Mouse (Mus musculus): ENCODE measurements at regions not wholly inside any gene's neighbourhood (a gene's known extent, or its start where the extent isn't known, plus 50 kb on each side); places are given as distances from the start of the nearest gene placed in this dataset.
A peak's percentile ranks its signal among the peaks of the same experiment; 100 is the strongest.

DNA sequence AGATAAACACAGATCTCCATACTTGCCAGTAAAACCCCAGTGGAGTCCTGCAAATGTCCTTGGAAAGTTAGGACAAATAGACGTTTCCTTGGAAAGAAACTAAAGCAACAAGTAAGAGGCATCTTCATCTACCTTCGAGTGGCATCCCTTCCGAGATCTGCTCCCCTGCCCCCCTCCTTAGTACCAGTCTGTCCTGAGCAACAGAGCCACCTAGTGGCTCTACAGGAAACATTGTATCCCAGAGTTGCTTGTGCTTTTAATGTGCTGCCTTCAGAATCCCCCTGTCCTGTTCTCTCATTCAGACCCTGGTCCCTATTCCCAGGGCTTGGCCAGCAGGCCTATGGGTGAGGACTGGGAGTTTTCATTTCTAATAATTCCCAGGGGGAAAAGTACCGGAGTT, 423.1 kb upstream of the Smarca2 start:
- H3K4me3 ChIP-seq (ENCODE audit: low read length): no peak overlapping the region
- no peaks in the 10 kb centered on the region for H3K36me3 ChIP-seq (ENCODE audit: control insufficient read depth, insufficient read depth, low read length)
- 25% methylated on average over 4 of the region's 4 CpGs for WGBS
- no peak overlapping the region for H3K9ac ChIP-seq (ENCODE audit: low read depth, low read length)
- H3K4me1 ChIP-seq (ENCODE audit: control insufficient read depth, insufficient read depth, low read length): no peaks in the 10 kb centered on the region
- ATAC-seq: no peak
- no peaks in the 10 kb centered on the region for H3K9me3 ChIP-seq (ENCODE audit: control insufficient read depth, low read length)
- H3K27ac ChIP-seq (ENCODE audit: low read length): no peak overlapping the region
- H3K4me2 ChIP-seq (ENCODE audit: low read depth, low read length): no peak overlapping the region
- H3K27me3 ChIP-seq (replicated peaks; ENCODE audit: control insufficient read depth, insufficient read depth, low read length): no peaks in the 10 kb centered on the region

DNA sequence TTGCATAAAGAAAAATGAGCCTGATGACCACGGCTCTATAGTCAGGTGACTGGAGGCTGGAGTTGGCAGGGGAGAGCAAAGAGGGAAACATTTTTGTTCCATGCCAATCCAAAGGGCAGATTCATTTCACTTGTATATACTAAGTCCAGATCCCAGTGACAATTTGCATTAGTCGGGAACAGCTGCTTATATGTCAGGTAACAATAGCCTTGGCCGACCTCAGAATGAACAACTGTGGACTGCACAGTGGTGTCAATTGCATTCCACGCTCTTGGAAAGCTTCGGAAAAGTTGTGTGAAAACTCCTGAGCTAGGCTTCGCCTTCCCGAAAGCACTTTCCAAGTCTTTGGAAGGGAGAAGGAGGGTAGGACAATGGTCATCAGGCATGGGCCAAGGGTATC, 419.8 kb upstream of the Smarca2 start:
- Histone ChIP-seq H3K36me3 (ENCODE audit: control insufficient read depth, insufficient read depth, low read length) (no peaks in the 10 kb centered on the region), H3K27ac (ENCODE audit: low read length) (no peak overlapping the region), H3K9ac (ENCODE audit: low read depth, low read length) (no peak overlapping the region), H3K4me1 (ENCODE audit: control insufficient read depth, insufficient read depth, low read length) (no peaks in the 10 kb centered on the region), H3K4me3 (ENCODE audit: low read length) (no peak overlapping the region), H3K9me3 (ENCODE audit: control insufficient read depth, low read length) (no peaks in the 10 kb centered on the region), H3K4me2 (ENCODE audit: low read depth, low read length) (no peak overlapping the region), H3K27me3 (replicated peaks; ENCODE audit: control insufficient read depth, insufficient read depth, low read length) (no peaks in the 10 kb centered on the region)
- WGBS: 82% methylated on average over 7 of the region's 7 CpGs
- ATAC-seq: no peak

DNA sequence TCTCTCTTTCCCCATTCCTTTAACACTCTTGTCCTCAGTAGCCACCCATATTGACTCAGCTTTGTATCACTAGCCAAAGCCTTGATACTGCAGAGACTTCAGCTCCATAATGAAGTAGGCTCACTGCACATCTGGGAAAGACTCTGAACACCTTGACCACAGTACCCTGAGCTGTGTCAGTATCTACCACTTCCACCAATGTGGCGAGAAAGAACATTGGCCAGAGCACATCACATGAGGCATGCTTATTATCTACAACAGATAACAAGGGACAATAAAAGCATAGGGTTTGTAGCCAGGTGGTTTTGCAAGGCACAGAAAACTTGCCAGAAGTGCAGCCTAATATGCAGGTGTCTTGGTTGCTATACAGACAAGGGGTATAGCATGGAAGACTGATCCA, 414.0 kb upstream of the Smarca2 start:
- Histone ChIP-seq H3K9ac (ENCODE audit: low read depth, low read length) (no peak overlapping the region), H3K27ac (ENCODE audit: low read length) (no peak overlapping the region), H3K4me3 (ENCODE audit: low read length) (no peak overlapping the region), H3K9me3 (ENCODE audit: control insufficient read depth, low read length) (no peaks in the 10 kb centered on the region), H3K4me1 (ENCODE audit: control insufficient read depth, insufficient read depth, low read length) (no peaks in the 10 kb centered on the region), H3K4me2 (ENCODE audit: low read depth, low read length) (no peak overlapping the region), H3K36me3 (ENCODE audit: control insufficient read depth, insufficient read depth, low read length) (no peaks in the 10 kb centered on the region), H3K27me3 (replicated peaks; ENCODE audit: control insufficient read depth, insufficient read depth, low read length) (no peaks in the 10 kb centered on the region)
- ATAC-seq: peak; percentile 70
- 73% methylated on average over 1 of the region's 1 CpGs for WGBS

DNA sequence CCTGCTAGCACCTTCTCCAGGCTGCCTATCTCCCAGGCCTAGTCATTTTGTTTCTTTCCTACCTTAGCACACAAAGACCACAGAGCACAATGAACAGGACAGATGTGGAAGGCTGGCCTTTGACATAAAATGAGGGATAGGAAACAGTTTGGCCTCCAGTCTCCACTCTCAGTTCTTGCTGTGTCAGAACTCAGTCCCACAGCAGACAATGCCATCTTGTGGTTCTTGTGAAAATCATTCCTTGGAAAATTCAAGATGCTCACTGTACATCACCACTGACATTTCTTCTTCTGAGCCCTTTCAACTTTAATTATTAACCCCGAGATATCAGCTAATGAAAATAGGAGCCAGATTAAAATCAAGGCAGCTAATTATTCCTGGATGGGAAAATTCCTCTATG, 411.2 kb upstream of the Smarca2 start:
- Histone ChIP-seq H3K4me1 (ENCODE audit: control insufficient read depth, insufficient read depth, low read length) (no peaks in the 10 kb centered on the region), H3K9me3 (ENCODE audit: control insufficient read depth, low read length) (no peaks in the 10 kb centered on the region), H3K27ac (ENCODE audit: low read length) (no peak overlapping the region), H3K4me3 (ENCODE audit: low read length) (no peak overlapping the region), H3K36me3 (ENCODE audit: control insufficient read depth, insufficient read depth, low read length) (no peaks in the 10 kb centered on the region), H3K27me3 (replicated peaks; ENCODE audit: control insufficient read depth, insufficient read depth, low read length) (no peaks in the 10 kb centered on the region), H3K4me2 (ENCODE audit: low read depth, low read length) (no peak overlapping the region), H3K9ac (ENCODE audit: low read depth, low read length) (no peak overlapping the region)
- WGBS: 61% methylated on average over 1 of the region's 1 CpGs
- ATAC-seq: no peak

DNA sequence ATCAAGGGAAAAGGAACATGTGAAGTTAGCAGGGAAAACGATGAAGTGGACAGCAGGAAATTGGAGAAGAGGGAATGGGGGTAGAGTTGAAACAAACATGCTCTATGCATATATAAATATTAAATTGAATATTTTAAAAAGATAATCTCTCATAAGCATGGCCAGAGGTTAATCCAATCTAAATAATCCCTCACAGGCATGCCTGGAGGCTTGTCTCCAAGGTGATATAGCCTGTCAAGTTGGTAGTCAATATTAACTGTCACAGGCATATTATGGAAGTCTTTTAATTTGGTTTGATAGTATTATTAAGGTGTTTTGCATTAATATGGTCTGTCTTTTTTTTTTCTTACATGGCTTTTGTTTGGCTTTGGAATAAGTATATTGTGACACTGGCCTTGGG, 396.1 kb upstream of the Smarca2 start:
- no peak for ATAC-seq
- H3K27me3 ChIP-seq (replicated peaks; ENCODE audit: control insufficient read depth, insufficient read depth, low read length): no peaks in the 10 kb centered on the region
- H3K4me2 ChIP-seq (ENCODE audit: low read depth, low read length): no peak overlapping the region
- no peaks in the 10 kb centered on the region for H3K36me3 ChIP-seq (ENCODE audit: control insufficient read depth, insufficient read depth, low read length)
- H3K4me1 ChIP-seq (ENCODE audit: control insufficient read depth, insufficient read depth, low read length): no peaks in the 10 kb centered on the region
- no peaks in the 10 kb centered on the region for H3K9me3 ChIP-seq (ENCODE audit: control insufficient read depth, low read length)
- H3K4me3 ChIP-seq (ENCODE audit: low read length): no peak overlapping the region
- no peak overlapping the region for H3K27ac ChIP-seq (ENCODE audit: low read length)
- 69% methylated on average over 1 of the region's 1 CpGs for WGBS
- no peak overlapping the region for H3K9ac ChIP-seq (ENCODE audit: low read depth, low read length)

DNA sequence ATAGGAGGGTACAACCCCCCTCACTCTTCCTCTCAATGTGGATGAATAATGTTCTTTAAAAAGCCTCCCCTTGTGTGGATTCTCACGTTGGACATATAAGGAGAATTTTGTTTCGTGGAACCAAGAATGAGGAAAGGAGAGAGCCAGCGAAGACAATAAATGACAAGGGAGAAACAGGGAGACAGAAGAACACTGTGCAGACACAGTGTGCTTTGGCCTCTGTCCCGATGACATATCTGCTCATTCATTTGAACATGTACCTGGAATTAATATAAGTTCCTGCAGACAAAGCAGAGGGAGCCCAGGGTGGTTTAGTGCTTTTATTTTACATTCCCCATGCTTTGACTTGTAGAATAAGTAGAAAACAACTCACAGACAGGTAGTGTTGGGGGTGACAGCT, 370.3 kb upstream of the Smarca2 start:
- ATAC-seq: peak; percentile 48; the same call in 1 of the 2 replicates
- H3K4me3 ChIP-seq (ENCODE audit: low read length): no peak overlapping the region
- 49% methylated on average over 4 of the region's 4 CpGs for WGBS
- no peak overlapping the region for H3K9ac ChIP-seq (ENCODE audit: low read depth, low read length)
- H3K4me1 ChIP-seq (ENCODE audit: control insufficient read depth, insufficient read depth, low read length): no peaks in the 10 kb centered on the region
- H3K4me2 ChIP-seq (ENCODE audit: low read depth, low read length): no peak overlapping the region
- H3K9me3 ChIP-seq (ENCODE audit: control insufficient read depth, low read length): no peaks in the 10 kb centered on the region
- H3K27me3 ChIP-seq (replicated peaks; ENCODE audit: control insufficient read depth, insufficient read depth, low read length): no peaks in the 10 kb centered on the region
- H3K36me3 ChIP-seq (ENCODE audit: control insufficient read depth, insufficient read depth, low read length): no peaks in the 10 kb centered on the region
- H3K27ac ChIP-seq (ENCODE audit: low read length): peak overlapping the region; percentile 48; the same call in 1 of the 2 replicates

DNA sequence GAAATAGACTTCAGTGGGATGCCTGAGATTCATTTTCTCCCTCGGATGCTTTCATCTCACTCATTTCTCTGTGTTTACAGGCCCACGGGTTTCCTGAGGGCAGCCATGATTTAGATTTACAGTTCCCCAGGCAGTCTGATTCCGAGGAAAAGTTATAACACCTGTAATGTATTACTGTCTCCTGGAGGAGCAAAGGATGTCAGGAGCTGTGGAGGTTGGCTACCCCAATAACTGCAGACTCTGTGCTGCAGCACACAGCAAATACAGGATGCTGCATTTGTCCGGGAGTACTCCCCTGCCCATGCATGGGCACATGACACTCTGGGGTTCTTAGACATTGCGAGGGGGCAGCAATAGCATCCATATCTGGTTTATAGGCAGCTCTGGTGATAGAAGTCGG, 360.8 kb upstream of the Smarca2 start:
- Histone ChIP-seq H3K36me3 (ENCODE audit: control insufficient read depth, insufficient read depth, low read length) (no peaks in the 10 kb centered on the region), H3K4me2 (ENCODE audit: low read depth, low read length) (no peak overlapping the region), H3K27me3 (replicated peaks; ENCODE audit: control insufficient read depth, insufficient read depth, low read length) (no peaks in the 10 kb centered on the region), H3K4me1 (ENCODE audit: control insufficient read depth, insufficient read depth, low read length) (no peaks in the 10 kb centered on the region), H3K4me3 (ENCODE audit: low read length) (no peak overlapping the region), H3K9me3 (ENCODE audit: control insufficient read depth, low read length) (no peaks in the 10 kb centered on the region), H3K27ac (ENCODE audit: low read length) (no peak overlapping the region), H3K9ac (ENCODE audit: low read depth, low read length) (no peak overlapping the region)
- ATAC-seq: no peak
- WGBS: 62% methylated on average over 6 of the region's 6 CpGs

DNA sequence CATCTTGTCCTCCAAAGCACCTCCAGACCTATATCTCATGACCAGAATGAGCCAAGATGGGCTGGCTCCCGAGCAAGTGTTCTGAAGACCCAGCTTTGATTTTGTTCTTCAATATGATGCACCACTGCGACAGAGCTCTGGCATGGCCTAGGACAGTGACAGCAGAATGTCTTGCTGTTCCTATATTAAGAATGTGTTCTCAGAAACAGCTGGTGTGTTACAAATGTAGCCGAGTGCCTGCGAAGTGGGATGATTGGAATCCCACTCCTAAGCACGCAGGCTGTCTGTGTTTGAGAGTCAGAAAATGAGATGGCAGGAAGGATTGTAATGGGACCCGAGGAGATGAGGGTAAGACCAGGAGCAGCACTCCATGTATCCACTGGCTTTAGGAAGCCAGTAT, 355.1 kb upstream of the Smarca2 start:
- Histone ChIP-seq H3K36me3 (ENCODE audit: control insufficient read depth, insufficient read depth, low read length) (no peaks in the 10 kb centered on the region), H3K4me3 (ENCODE audit: low read length) (no peak overlapping the region), H3K9me3 (ENCODE audit: control insufficient read depth, low read length) (no peaks in the 10 kb centered on the region), H3K9ac (ENCODE audit: low read depth, low read length) (no peak overlapping the region), H3K4me2 (ENCODE audit: low read depth, low read length) (no peak overlapping the region), H3K27ac (ENCODE audit: low read length) (no peak overlapping the region), H3K27me3 (replicated peaks; ENCODE audit: control insufficient read depth, insufficient read depth, low read length) (no peaks in the 10 kb centered on the region), H3K4me1 (ENCODE audit: control insufficient read depth, insufficient read depth, low read length) (no peaks in the 10 kb centered on the region)
- 80% methylated on average over 6 of the region's 6 CpGs for WGBS
- ATAC-seq: no peak

DNA sequence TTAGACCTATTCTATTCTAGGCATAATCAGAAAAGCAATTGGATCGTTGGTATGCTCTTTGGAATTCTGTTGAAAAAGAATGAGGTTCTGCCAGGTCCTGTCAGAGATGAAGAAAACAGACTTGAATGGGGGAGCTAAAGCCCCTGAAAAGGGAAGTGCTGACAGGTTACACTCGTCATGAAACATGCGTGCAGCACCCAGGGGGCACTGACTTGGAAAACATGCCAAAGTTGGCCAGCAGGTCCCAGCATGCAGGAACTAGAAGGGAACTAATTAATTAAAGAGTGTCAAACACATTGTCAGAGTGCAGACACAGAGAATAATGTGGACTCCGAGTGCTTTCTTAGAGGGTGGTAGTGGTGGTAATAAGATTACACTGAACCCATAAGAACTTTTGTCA, 346.2 kb upstream of the Smarca2 start:
- H3K36me3 ChIP-seq (ENCODE audit: control insufficient read depth, insufficient read depth, low read length): no peaks in the 10 kb centered on the region
- WGBS: 55% methylated on average over 4 of the region's 4 CpGs
- no peak overlapping the region for H3K4me2 ChIP-seq (ENCODE audit: low read depth, low read length)
- no peak overlapping the region for H3K27ac ChIP-seq (ENCODE audit: low read length)
- no peaks in the 10 kb centered on the region for H3K27me3 ChIP-seq (replicated peaks; ENCODE audit: control insufficient read depth, insufficient read depth, low read length)
- H3K9ac ChIP-seq (ENCODE audit: low read depth, low read length): no peak overlapping the region
- H3K4me1 ChIP-seq (ENCODE audit: control insufficient read depth, insufficient read depth, low read length): no peaks in the 10 kb centered on the region
- H3K9me3 ChIP-seq (ENCODE audit: control insufficient read depth, low read length): no peaks in the 10 kb centered on the region
- ATAC-seq: no peak
- no peak overlapping the region for H3K4me3 ChIP-seq (ENCODE audit: low read length)

DNA sequence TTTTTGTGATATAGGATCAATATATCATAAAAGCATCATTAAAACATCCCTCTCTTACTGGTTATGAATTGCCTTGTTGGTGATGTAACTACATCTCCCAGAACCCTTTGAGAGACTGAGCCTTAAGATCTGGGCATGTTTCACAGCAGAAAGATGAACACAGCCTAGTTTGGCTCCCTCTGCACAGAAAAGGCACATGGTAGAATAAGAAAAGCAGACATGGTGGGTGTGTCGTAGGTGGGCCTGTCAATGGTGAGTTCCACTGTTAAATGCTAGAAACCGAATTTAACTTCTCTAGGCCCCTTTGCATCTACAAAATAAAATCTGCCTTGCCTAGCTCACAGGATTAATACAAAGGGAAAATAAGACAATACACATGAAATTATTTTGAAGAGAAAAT, 343.3 kb upstream of the Smarca2 start:
- H3K4me1 ChIP-seq (ENCODE audit: control insufficient read depth, insufficient read depth, low read length): no peaks in the 10 kb centered on the region
- H3K4me2 ChIP-seq (ENCODE audit: low read depth, low read length): no peak overlapping the region
- no peak for ATAC-seq
- no peak overlapping the region for H3K27ac ChIP-seq (ENCODE audit: low read length)
- no peaks in the 10 kb centered on the region for H3K27me3 ChIP-seq (replicated peaks; ENCODE audit: control insufficient read depth, insufficient read depth, low read length)
- 84% methylated on average over 2 of the region's 2 CpGs for WGBS
- no peak overlapping the region for H3K9ac ChIP-seq (ENCODE audit: low read depth, low read length)
- no peak overlapping the region for H3K4me3 ChIP-seq (ENCODE audit: low read length)
- no peaks in the 10 kb centered on the region for H3K36me3 ChIP-seq (ENCODE audit: control insufficient read depth, insufficient read depth, low read length)
- H3K9me3 ChIP-seq (ENCODE audit: control insufficient read depth, low read length): no peaks in the 10 kb centered on the region

All from intestine, embryonic 16.5 days (tissue).